Mouse (Mus musculus) heart, embryonic 10.5 days (tissue): ENCODE data around the gene Aldh1l1. TPM values are rescaled to one million over a fixed set of nuclear protein-coding genes. Genes with fewer than 3 reads are reported as not detected.
A peak's percentile ranks its signal among the peaks of the same experiment; 100 is the strongest.

Source experiments
- DNase-seq: peaks from one replicate; pipeline ENCODE4 v3.0.0-alpha.2; 2017; ENCODE audit warnings: low spot score
- H3K27ac ChIP-seq: fragments of 300-500 bp; sonication (generic); 2 replicates; pipeline ENCODE4 v1.5.1; 2016; ENCODE audit warnings: mild to moderate bottlenecking
- H3K27me3 ChIP-seq: fragments of 300-500 bp; sonication (generic); 2 replicates; pipeline ENCODE4 v1.6.1; 2016; ENCODE audit warnings: mild to moderate bottlenecking; ENCODE audit not compliant: poor library complexity, insufficient read depth, severe bottlenecking
- H3K36me3 ChIP-seq: fragments of 300-500 bp; sonication (generic); 2 replicates; pipeline ENCODE4 v1.6.1; 2016; ENCODE audit warnings: mild to moderate bottlenecking, moderate library complexity
- H3K4me1 ChIP-seq: fragments of 300-500 bp; sonication (generic); 2 replicates; pipeline ENCODE4 v1.6.1; 2016; ENCODE audit warnings: mild to moderate bottlenecking
- H3K4me3 ChIP-seq: fragments of 300-500 bp; sonication (generic); 2 replicates; pipeline ENCODE4 v1.5.1; 2016; ENCODE audit warnings: mild to moderate bottlenecking, moderate library complexity
- H3K9me3 ChIP-seq: fragments of 300-500 bp; sonication (generic); 2 replicates; pipeline ENCODE4 v1.6.1; 2016; ENCODE audit warnings: mild to moderate bottlenecking, moderate library complexity
- WGBS: fragments of 180-500 bp; shearing (Covaris S2); methylation state at CpG from one replicate; pipeline ENCODE4 v1.1.7; 2016; 5-methylcytosine and 5-hydroxymethylcytosine counted together
- polyA plus RNA-seq: library from polyadenylated mRNA; unstranded; fragments of >200 nt; fragmentation: Nextera tagmentation; extraction: Ambion mirVana; gene quantifications from 2 replicates; pipeline ENCODE4 v1.2.1, GENCODE M21; 2016

Aldh1l1 gene
- polyA plus RNA-seq, 1 experiment from 2014 or later: 0.93 TPM

DNA sequence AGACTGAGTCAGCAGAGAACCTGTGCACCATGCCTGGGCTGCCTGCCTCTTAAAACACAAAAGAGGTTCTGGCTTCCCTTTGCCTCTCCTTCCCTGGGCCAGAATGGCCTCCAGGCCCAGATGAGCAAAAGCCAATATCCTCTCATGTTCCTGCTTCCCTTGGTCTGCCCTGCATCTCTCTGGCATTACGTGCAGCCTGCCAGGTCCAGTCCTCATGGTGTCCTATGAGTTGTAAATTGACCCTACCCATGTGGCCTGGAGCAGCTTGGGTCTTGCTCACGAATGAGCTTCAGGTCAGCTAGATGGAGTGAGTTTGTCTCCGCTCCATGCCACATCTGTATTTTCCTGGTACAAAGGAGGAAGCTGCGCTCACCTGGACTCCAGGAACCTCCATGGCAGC, 110.8 kb downstream of the Aldh1l1 start:
- no peak for DNase-seq
- 85% methylated on average over 4 of the region's 4 CpGs for WGBS

DNA sequence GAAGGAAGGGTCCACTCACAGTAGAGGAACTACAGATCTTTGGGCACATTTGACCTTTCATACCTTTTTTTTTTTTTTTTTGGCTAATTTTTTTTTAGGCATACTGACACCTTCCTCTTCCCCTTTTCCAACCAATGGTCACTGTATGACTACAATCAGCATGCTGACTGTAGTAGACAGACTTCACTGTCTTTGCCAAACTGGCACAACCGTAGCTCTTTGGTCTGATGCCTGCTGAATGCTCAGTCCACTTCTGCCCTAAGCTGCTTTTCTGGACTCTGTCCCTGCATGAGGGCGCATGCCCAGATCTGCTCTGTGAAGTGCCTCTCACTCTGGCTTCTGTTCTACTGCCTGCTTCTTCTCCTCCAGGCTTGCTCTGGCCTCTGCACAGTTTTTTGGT, 111.4 kb downstream of the Aldh1l1 start:
- 89% methylated on average over 2 of the region's 2 CpGs for WGBS

More for the DNA sequence above, 110.8 kb downstream of the Aldh1l1 start:
- Histone ChIP-seq H3K4me3 (no peak overlapping the region), H3K4me1 (peaks cover 12% of the 10 kb centered on the region), H3K36me3 (no peaks in the 10 kb centered on the region), H3K27me3 (peaks cover 6% of the 10 kb centered on the region), H3K9me3 (0 out of 2 replicates have a peak, but pooled peaks cover 5% of the 10 kb centered on the region), H3K27ac (no peak overlapping the region)

DNA sequence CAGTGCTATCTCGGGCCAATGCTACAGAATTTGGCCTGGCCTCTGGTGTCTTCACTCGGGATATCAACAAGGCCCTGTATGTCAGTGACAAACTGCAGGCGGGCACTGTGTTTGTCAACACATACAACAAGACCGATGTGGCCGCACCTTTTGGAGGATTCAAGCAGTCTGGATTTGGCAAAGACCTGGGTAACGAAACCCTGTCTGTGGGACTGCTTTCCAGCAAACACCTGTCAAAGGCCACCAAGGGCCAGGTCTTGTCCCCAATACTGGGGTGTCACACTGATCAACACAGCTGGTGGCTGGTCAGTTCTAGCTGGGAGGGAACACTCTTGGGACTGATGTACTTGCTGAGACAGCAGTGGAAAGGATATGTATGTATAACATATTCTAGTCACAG, 112.0 kb downstream of the Aldh1l1 start:
- no peak for DNase-seq
- H3K36me3 ChIP-seq: no peaks in the 10 kb centered on the region
- H3K4me3 ChIP-seq: no peak overlapping the region
- H3K27me3 ChIP-seq: peaks cover 13% of the 10 kb centered on the region
- peaks cover 14% of the 10 kb centered on the region for H3K4me1 ChIP-seq
- 0 out of 2 replicates have a peak, but pooled peaks cover 5% of the 10 kb centered on the region for H3K9me3 ChIP-seq
- WGBS: 80% methylated on average over 6 of the region's 6 CpGs
- H3K27ac ChIP-seq: no peak overlapping the region

More for the DNA sequence above, 111.4 kb downstream of the Aldh1l1 start:
- Histone ChIP-seq H3K9me3 (0 out of 2 replicates have a peak, but pooled peaks cover 5% of the 10 kb centered on the region), H3K4me3 (no peak overlapping the region), H3K27ac (no peak overlapping the region), H3K27me3 (peaks cover 8% of the 10 kb centered on the region; the same call in 1 of the 2 replicates), H3K4me1 (peaks cover 14% of the 10 kb centered on the region), H3K36me3 (no peaks in the 10 kb centered on the region)
- DNase-seq: no peak

DNA sequence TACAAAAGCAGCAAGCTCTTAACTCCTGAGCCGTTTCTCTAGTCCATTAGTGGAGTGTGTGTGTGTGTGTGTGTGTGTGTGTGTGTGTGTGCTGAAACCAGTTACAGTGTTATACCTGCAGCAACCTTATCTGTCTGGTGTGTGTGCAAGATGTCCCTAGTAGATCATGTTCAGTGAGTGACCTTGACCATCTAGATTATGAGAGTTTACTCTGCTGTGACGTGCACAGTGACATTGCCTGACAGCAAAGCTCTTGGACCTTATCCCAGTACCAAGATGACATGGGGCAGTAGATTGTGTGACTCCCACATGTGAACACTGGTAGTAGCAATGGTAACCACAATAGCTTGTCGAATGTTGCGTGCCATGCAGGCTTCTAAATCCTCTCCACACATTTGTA, 114.1 kb downstream of the Aldh1l1 start:
- Histone ChIP-seq H3K9me3 (0 out of 2 replicates have a peak, but pooled peaks cover 1% of the 10 kb centered on the region), H3K4me1 (peaks cover 27% of the 10 kb centered on the region), H3K27ac (no peak overlapping the region), H3K36me3 (no peaks in the 10 kb centered on the region), H3K4me3 (no peak overlapping the region), H3K27me3 (peaks cover 14% of the 10 kb centered on the region)
- WGBS: 69% methylated on average over 4 of the region's 4 CpGs
- DNase-seq: no peak

DNA sequence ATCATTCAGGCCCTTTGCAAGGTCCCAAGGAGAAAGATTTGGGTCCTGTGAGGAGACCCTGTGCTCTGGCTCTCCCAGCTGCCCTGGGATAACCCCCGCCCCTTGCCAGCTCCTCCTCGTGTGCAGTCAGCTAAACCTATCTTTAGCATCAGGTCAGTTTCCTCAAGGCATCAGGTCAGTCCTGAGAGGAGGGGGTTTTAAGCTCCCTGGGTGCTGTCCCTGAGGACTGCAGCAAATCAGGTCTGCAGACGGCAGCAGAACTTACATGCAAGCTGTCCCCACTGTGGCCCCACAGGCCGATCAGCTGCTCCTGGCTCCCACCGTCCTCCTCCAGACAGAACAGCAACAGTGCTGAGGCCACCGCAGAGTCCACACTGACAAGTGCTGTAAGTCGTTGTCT, 115.5 kb downstream of the Aldh1l1 start:
- WGBS: 37% methylated on average over 7 of the region's 7 CpGs

DNA sequence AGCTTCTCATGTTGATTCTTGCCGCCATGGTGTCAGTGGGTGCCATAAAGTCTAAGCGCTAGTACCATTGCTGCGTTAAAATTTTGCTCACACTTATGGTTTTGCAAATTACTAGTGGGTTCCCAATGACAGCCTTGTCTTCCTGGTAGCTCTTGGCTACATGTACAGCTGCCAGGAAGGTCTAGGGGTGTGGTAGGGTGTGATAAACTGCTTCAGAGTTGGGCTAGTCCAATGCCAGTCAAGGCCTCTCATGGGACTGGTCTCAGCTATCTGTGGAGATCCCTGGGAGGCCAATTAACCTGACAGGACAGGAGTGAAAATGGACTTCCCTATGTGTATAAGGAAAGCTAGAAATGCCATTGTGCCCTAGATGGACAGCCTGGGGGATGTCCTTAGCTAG, 116.1 kb downstream of the Aldh1l1 start:
- DNase-seq: no peak
- 92% methylated on average over 3 of the region's 3 CpGs for WGBS

More for the DNA sequence above, 115.5 kb downstream of the Aldh1l1 start:
- no peaks in the 10 kb centered on the region for H3K9me3 ChIP-seq
- no peaks in the 10 kb centered on the region for H3K36me3 ChIP-seq
- peaks cover 31% of the 10 kb centered on the region for H3K4me1 ChIP-seq
- H3K27ac ChIP-seq: peak overlapping the region; percentile 52
- DNase-seq: no peak
- H3K4me3 ChIP-seq: no peak overlapping the region
- H3K27me3 ChIP-seq: peaks cover 21% of the 10 kb centered on the region

DNA sequence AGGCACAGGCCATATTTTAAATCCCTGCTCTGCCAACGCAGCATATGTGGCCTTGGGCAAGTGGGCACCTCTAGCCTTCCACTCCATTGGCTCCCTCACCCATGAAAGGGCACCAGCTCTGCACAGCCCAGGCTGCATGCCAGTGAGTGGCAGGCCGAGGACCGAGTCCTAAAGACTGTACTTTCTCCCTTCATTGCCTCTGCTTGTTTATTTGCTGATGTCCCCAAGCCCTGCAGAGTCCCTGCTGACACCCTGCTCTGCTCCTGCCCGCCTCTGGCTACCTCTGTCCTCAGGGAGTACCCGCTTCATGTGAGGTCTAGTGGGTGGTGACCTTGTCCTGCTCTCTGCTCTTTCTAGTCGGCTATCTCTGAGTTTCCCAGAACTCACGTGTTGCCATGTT, 116.9 kb downstream of the Aldh1l1 start:
- peaks cover 21% of the 10 kb centered on the region for H3K27me3 ChIP-seq
- 62% methylated on average over 7 of the region's 7 CpGs for WGBS

More for the DNA sequence above, 116.1 kb downstream of the Aldh1l1 start:
- no peaks in the 10 kb centered on the region for H3K9me3 ChIP-seq
- no peaks in the 10 kb centered on the region for H3K36me3 ChIP-seq
- no peak overlapping the region for H3K27ac ChIP-seq
- H3K27me3 ChIP-seq: peaks cover 21% of the 10 kb centered on the region
- peaks cover 36% of the 10 kb centered on the region for H3K4me1 ChIP-seq
- H3K4me3 ChIP-seq: no peak overlapping the region

DNA sequence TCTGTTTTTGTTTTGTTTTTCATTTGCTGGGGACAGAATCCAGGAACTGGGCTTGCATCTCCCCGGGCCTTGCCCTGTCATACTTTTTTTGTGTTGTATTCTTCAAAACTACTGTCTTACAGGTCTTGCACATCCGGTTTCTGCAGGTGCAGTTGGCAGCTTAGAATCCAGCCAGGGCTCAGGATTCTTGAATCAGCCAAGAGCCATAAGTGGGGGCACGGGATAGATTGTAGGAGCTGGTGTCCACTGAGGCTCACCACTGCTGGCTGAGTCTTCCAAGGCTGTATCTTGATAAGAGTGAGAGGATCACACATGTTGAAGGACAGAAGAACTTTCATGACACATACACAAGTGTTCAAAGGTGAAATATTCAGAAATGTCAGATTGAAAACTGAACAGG, 117.9 kb downstream of the Aldh1l1 start:
- Histone ChIP-seq H3K4me1 (peaks cover 46% of the 10 kb centered on the region), H3K27ac (no peak overlapping the region), H3K4me3 (peak overlapping the region; percentile 77), H3K36me3 (no peaks in the 10 kb centered on the region), H3K27me3 (peaks cover 21% of the 10 kb centered on the region), H3K9me3 (no peaks in the 10 kb centered on the region)
- no peak for DNase-seq
- WGBS: 61% methylated on average over 3 of the region's 3 CpGs

More for the DNA sequence above, 116.9 kb downstream of the Aldh1l1 start:
- Histone ChIP-seq H3K9me3 (no peaks in the 10 kb centered on the region), H3K4me1 (peaks cover 41% of the 10 kb centered on the region), H3K36me3 (no peaks in the 10 kb centered on the region), H3K4me3 (no peak overlapping the region), H3K27ac (no peak overlapping the region)
- DNase-seq: no peak

DNA sequence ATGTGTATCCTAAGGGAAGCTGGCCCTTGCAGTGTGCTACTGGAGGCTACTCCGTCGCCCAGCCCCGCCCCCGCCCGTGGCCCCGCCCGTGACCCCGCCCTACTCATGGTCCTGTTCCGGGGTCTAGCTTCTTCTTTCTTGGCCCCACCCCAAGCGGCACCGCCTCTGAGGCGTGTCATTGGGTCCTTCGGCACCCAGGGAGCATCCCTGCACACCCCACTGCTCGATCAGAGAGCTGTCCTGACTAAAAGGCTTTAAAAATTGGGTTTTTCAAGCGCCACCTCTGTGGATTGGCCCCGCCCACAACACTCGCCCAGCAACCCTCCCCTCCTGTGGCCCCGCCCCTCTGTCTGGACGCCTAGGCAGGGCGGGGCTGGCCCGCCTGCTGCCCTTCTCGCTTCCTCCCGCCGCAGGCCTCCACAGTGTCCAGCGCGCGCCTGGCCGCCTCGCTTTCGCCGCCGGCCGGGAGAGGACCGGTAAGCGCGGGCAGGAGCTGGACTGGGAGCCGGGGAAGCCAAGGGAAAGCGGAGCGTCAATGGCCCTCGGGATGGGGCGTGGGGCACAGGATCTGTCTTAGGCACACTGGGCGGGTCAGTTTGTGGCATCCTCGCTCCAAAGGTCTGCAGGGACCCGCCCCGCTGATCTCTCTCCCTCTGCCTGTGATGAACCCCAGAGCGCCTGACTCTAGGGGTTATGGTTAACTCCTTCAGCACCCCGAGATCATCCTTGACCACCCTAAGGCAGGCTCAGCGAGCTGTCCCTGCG, 118.5 kb downstream of the Aldh1l1 start, which contains the start of gene Slc41a3:
TSS of gene Slc41a3 (plus strand) at position 193 of the 765 bp plus-strand sequence.
- Histone ChIP-seq H3K36me3 (no peaks in the 10 kb centered on the region), H3K4me1 (peaks cover 52% of the 10 kb centered on the region), H3K4me3 (peak within 1 kb of the TSS; percentile 77), H3K9me3 (no peaks in the 10 kb centered on the region), H3K27me3 (peaks cover 26% of the 10 kb centered on the region), H3K27ac (peak within 1 kb of the TSS; percentile 89)
- WGBS: 1% methylated on average over 49 of the region's 49 CpGs
- DNase-seq: peak; percentile 96

DNA sequence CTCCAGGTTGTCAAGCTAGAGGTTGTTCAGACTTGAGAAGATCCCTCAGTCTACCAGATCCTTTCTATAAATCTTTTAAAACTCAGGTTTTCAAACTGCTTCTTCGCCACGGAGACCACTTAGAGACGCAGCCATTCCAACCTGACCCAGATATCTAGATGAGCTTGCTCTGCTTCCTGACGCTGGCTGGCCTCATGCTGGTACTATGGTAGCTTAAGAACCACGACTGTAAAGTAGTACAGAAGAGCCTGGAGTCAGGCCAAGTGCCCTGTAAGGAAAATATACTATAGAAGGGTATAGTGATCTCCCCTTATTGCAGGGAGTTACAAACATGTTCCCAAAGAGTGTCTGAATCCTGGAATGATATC, 119.1 kb downstream of the Aldh1l1 start:
- peak overlapping the region; percentile 77 for H3K4me3 ChIP-seq
- peaks cover 28% of the 10 kb centered on the region for H3K27me3 ChIP-seq
- peak overlapping the region; percentile 89; the same call in 1 of the 2 replicates for H3K27ac ChIP-seq
- peaks cover 56% of the 10 kb centered on the region for H3K4me1 ChIP-seq
- no peaks in the 10 kb centered on the region for H3K36me3 ChIP-seq
- no peak for DNase-seq
- no peaks in the 10 kb centered on the region for H3K9me3 ChIP-seq
- 10% methylated on average over 5 of the region's 5 CpGs for WGBS

DNA sequence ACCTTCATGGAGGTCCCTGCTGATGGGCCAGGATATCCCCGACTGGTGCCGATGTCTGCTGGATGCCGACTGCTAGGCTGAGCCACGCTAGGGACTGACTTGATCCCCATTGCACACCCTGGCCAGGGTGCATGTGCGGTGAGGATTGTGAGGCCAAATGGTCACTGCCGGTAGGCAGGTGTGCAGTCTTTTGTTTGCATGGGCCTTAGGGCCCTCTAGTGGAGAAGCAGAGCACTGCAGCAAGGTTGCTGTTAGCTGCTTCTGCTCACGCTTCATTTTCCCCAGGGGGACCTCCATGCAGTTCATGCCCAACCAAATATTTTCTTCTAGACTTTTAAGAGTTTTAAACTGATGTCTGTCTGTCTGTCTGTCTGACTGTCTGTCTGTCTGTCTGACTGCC, 120.3 kb downstream of the Aldh1l1 start:
- DNase-seq: peak; percentile 91
- Histone ChIP-seq H3K9me3 (no peaks in the 10 kb centered on the region), H3K36me3 (no peaks in the 10 kb centered on the region), H3K27ac (peak overlapping the region; percentile 70), H3K4me1 (peaks cover 50% of the 10 kb centered on the region), H3K4me3 (no peak overlapping the region), H3K27me3 (peaks cover 28% of the 10 kb centered on the region)
- WGBS: 20% methylated on average over 7 of the region's 7 CpGs

DNA sequence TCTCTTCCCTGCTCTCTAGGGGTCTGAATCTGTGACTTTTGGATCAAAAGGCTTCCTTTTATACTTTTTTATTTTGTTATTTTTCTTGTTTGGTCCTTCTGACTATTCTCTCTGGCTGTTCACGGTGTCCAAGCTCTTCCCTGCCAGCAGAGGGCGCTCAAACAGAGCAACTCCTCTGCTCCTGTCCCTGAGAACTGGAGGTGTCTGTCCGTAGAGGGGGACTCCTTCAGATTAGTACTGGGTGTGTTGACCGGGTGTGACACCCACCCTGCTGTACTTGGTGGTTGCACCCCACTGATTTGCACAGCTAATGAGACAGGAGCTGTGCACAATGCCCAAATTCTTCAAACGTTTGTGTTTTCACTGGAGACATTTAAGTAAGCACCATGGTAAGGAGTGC, 121.0 kb downstream of the Aldh1l1 start:
- H3K4me1 ChIP-seq: peaks cover 46% of the 10 kb centered on the region
- peak overlapping the region; percentile 70; the same call in 1 of the 2 replicates for H3K27ac ChIP-seq
- peaks cover 27% of the 10 kb centered on the region for H3K27me3 ChIP-seq
- no peaks in the 10 kb centered on the region for H3K36me3 ChIP-seq
- no peaks in the 10 kb centered on the region for H3K9me3 ChIP-seq
- 14% methylated on average over 5 of the region's 5 CpGs for WGBS
- no peak overlapping the region for H3K4me3 ChIP-seq
- peak; percentile 87 for DNase-seq

DNA sequence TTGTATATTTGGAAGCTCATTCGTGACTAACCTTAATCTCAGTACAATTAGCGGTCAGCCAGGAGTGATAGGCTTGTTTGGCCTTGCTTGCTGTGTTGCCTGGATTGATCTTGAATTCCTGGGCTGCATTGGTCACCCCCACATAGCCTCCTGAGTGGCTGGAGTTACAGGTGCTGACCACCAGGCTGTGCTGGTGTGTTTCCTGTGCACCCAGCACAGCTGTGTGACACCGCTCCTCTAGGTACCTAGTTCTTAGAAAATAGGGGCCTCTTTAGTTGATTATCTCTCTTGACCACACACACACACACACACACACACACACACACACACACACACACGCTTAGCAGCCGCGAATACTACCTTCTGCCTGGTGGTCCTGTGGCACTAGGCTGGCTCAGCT, 122.0 kb downstream of the Aldh1l1 start:
- H3K4me3 ChIP-seq: no peak overlapping the region
- no peaks in the 10 kb centered on the region for H3K36me3 ChIP-seq
- H3K27me3 ChIP-seq: peaks cover 19% of the 10 kb centered on the region
- peaks cover 46% of the 10 kb centered on the region for H3K4me1 ChIP-seq
- DNase-seq: peak; percentile 89
- H3K9me3 ChIP-seq: no peaks in the 10 kb centered on the region
- 56% methylated on average over 6 of the region's 6 CpGs for WGBS
- H3K27ac ChIP-seq: peak overlapping the region; percentile 60; the same call in 1 of the 2 replicates
